Mouse (Mus musculus) embryo, embryonic 11 days (tissue): ENCODE results near the gene Dmrtc2.

Source experiments
- DNase-seq: peaks from one replicate; pipeline ENCODE4 v3.0.0-alpha.2; 2015

Dmrtc2 gene

GRCm38 (mm10) chr7:24902630-24903443 lies 33.0 kb downstream of the Dmrtc2 start, which contains the start of gene Arhgef1:
Gene Arhgef1 (plus strand): TSS chr7:24902912.
- peak; percentile 67 for DNase-seq

- no peak for DNase-seq
These were observed 33.6 kb downstream of the Dmrtc2 start for GRCm38 (mm10) chr7:24903444-24903825.

GRCm38 (mm10) chr7:24904070-24904483 lies 34.2 kb downstream of the Dmrtc2 start:
- peak; percentile 99 for DNase-seq

GRCm38 (mm10) chr7:24904936-24905335 lies 35.1 kb downstream of the Dmrtc2 start:
- peak; percentile 85 for DNase-seq

GRCm38 (mm10) chr7:24906551-24906950 lies 36.7 kb downstream of the Dmrtc2 start:
- no peak for DNase-seq

GRCm38 (mm10) chr7:24907211-24907748 lies 37.4 kb downstream of the Dmrtc2 start:
- peak; percentile 50 for DNase-seq

GRCm38 (mm10) chr7:24912480-24912879 lies 42.6 kb downstream of the Dmrtc2 start:
- DNase-seq, result no peak

GRCm38 (mm10) chr7:24918763-24919323 lies 49.0 kb downstream of the Dmrtc2 start:
- no peak for DNase-seq

- no peak for DNase-seq
These were observed 49.9 kb downstream of the Dmrtc2 start for GRCm38 (mm10) chr7:24919728-24920127.
